Mouse (Mus musculus): ENCODE measurements around the gene 1700018F24Rik.
"Not testable (repeated sequence)": the region's sequence is repeated elsewhere in the genome, so short reads cannot be mapped to it uniquely, and the experiment has no call there.

1700018F24Rik gene

GRCm38 (mm10) chr5:145042690-145043089 lies at the start of gene 1700018F24Rik:
1700018F24Rik (plus strand) TSS chr5:145042990.
- not testable (repeated sequence) for DNase-seq (ENCODE audit: low read depth)

- DNase-seq (ENCODE audit: low read depth): peak; percentile 86
Measured at GRCm38 (mm10) chr5:144998491-144998890, 44.3 kb upstream of the 1700018F24Rik start.

- DNase-seq (ENCODE audit: low read depth): no peak
Measured at GRCm38 (mm10) chr5:145003362-145003761, 39.4 kb upstream of the 1700018F24Rik start.

- no peak for DNase-seq (ENCODE audit: low read depth)
Measured at GRCm38 (mm10) chr5:145004495-145004894, 38.3 kb upstream of the 1700018F24Rik start.

GRCm38 (mm10) chr5:145005596-145005995 lies 37.2 kb upstream of the 1700018F24Rik start:
- DNase-seq (ENCODE audit: low read depth): peak; percentile 67

GRCm38 (mm10) chr5:145008878-145009659 lies 33.7 kb upstream of the 1700018F24Rik start:
- DNase-seq (ENCODE audit: low read depth): no peak

GRCm38 (mm10) chr5:145014278-145014677 lies 28.5 kb upstream of the 1700018F24Rik start:
- no peak for DNase-seq (ENCODE audit: low read depth)

- not testable (repeated sequence) for DNase-seq (ENCODE audit: low read depth)
Measured at GRCm38 (mm10) chr5:145016761-145017160, 26.0 kb upstream of the 1700018F24Rik start.

- DNase-seq (ENCODE audit: low read depth): not testable (repeated sequence)
Measured at GRCm38 (mm10) chr5:145020254-145020653, 22.5 kb upstream of the 1700018F24Rik start.

GRCm38 (mm10) chr5:145020712-145021111 lies 22.1 kb upstream of the 1700018F24Rik start:
- DNase-seq (ENCODE audit: low read depth): not testable (repeated sequence)

- DNase-seq (ENCODE audit: low read depth): not testable (repeated sequence)
Measured at GRCm38 (mm10) chr5:145030476-145030875, 12.3 kb upstream of the 1700018F24Rik start.

- DNase-seq (ENCODE audit: low read depth): not testable (repeated sequence)
Measured at GRCm38 (mm10) chr5:145032391-145032790, 10.4 kb upstream of the 1700018F24Rik start, which contains the start of gene Gm4871. Gm4871 (minus strand) TSS chr5:145032754.

- peak; percentile 56 for DNase-seq (ENCODE audit: low read depth)
Measured at GRCm38 (mm10) chr5:145041628-145042027, 1.2 kb upstream of the 1700018F24Rik start.

- DNase-seq (ENCODE audit: low read depth): not testable (repeated sequence)
Measured at GRCm38 (mm10) chr5:145054187-145054586, 11.4 kb downstream of the 1700018F24Rik start.

- no peak for DNase-seq (ENCODE audit: low read depth)
Measured at GRCm38 (mm10) chr5:145057907-145058306, 15.1 kb downstream of the 1700018F24Rik start.

GRCm38 (mm10) chr5:145058722-145059121 lies 15.9 kb downstream of the 1700018F24Rik start:
- peak; percentile 7 for DNase-seq (ENCODE audit: low read depth)

- no peak for DNase-seq (ENCODE audit: low read depth)
Measured at GRCm38 (mm10) chr5:145059524-145059923, 16.7 kb downstream of the 1700018F24Rik start.

- no peak for DNase-seq (ENCODE audit: low read depth)
Measured at GRCm38 (mm10) chr5:145064765-145065340, 22.1 kb downstream of the 1700018F24Rik start.

GRCm38 (mm10) chr5:145068863-145069262 lies 26.1 kb downstream of the 1700018F24Rik start:
- DNase-seq (ENCODE audit: low read depth): peak; percentile 55

GRCm38 (mm10) chr5:145069707-145070106 lies 26.9 kb downstream of the 1700018F24Rik start:
- DNase-seq (ENCODE audit: low read depth): peak; percentile 69

GRCm38 (mm10) chr5:145071342-145071741 lies 28.6 kb downstream of the 1700018F24Rik start:
- DNase-seq (ENCODE audit: low read depth): peak; percentile 76

GRCm38 (mm10) chr5:145075081-145075480 lies 32.3 kb downstream of the 1700018F24Rik start:
- no peak for DNase-seq (ENCODE audit: low read depth)
